Mouse (Mus musculus) activated CD4-positive, CD25-positive, alpha-beta regulatory T cell, adult 9 weeks (primary cell): ENCODE results near the gene BC049730. TPM values are rescaled to one million over a fixed set of nuclear protein-coding genes. Genes with fewer than 3 reads are reported as not detected.

ENCODE experiments used
- polyA plus RNA-seq: library from polyadenylated mRNA; unstranded; fragments of 100-300 nt; shearing (Covaris generic); gene quantifications from one replicate; pipeline ENCODE4 v1.2.1, GENCODE M21; 2017

The BC049730 gene
- not detected for polyA plus RNA-seq

DNA sequence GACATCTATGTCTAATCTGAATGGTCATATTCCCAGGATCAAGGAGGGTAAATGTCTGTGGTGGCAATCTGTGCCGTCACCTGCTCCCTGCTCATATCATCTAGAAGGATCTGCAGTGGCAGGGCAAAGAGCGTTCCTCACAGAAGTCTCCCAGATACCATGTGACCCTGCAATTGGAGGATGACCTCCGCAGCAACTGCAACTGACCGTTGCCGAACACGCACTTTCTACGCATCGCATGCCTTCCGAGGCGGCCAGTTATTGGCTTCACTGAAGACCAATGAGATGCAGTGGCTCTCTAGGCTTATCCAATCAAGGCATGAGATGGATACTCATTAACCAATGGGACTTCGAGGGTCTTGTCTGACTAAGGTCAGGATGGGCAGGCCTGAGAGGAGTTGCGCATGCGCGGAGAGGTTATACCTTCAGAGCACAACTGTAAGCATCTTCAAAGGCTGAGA lies at the start of gene BC049730:
BC049730 (plus strand) TSS at position 411 of the 461 bp plus-strand sequence.

DNA sequence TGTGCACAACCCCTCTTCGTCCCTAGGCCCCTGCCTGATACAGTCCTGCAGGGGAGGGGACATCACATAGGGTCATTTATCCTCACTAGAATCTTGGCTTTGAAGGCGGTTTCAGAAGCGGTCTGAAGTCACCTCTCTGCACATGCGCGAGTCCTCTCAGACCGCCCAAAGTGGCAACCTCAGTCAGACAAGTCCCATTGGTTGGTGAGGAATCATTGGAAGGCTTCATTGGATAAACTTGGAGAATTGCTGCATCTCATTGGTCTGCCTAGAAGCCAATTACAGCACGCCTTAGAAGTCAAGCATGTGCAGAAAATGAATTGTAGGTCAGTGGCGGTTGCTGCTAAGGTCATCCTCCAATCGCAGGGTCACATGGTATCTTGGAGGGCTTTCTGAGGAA lies 32.5 kb upstream of the BC049730 start, which contains the start of gene Tex101:
Tex101 (minus strand) TSS at position 101 of the 400 bp plus-strand sequence.

DNA sequence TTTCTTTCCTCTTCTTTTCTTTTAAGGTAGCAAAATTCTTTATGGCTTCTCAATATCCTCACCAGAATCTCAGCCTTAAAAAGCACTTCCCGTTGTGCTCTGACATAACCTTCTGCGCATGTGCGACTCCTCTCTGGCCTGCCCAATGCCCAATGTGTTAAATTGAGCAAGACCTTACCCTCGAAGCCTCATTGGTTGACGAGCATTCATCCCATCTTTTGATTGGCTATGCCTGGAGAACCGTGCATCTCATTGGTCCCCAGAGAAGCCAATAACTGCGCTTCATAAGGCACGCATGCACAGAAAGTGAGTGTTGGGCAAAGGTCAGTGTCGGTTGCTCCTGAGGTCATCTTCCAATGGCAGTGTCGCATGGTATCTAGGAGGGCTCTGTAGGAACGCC lies 17.8 kb downstream of the BC049730 start, which contains the start of gene Gm4763:
Gm4763 (minus strand) TSS at position 101 of the 400 bp plus-strand sequence.

DNA sequence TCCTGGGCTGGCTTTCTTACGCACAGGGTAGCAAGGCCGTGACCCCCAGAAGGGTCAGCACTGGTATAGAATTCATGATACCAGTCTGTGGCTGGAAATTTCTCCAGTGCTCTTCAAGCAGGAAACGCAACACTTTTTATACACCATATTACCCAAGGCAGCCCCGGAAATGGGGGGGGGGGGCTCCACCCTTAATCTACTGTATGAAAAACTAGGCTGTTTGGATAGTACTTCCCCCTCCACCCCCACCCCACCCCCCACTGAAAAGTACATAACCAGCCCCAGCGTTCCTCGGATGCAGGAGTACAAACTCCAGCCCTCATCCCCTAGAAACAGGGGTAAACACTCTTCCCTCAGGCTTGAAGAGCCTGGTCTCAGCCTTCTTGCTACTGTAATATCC lies 51.2 kb downstream of the BC049730 start, which contains the start of gene Cd177:
Cd177 (minus strand) TSS at position 101 of the 400 bp plus-strand sequence.

Other genes with a start within 250 kb of the BC049730 start
- 1.0 TPM for gene Plaur, start 246.8 kb upstream of the BC049730 start, polyA plus RNA-seq
- gene Cadm4, start 227.2 kb upstream of the BC049730 start, polyA plus RNA-seq: not detected
- gene Zfp428, start 202.2 kb upstream of the BC049730 start, polyA plus RNA-seq: 1.1 TPM
- gene AC161166.1, start 196.8 kb upstream of the BC049730 start, polyA plus RNA-seq: not detected
- 1.2 TPM for gene Irgq, start 178.6 kb upstream of the BC049730 start, polyA plus RNA-seq
- gene Pinlyp, start 163.1 kb upstream of the BC049730 start, polyA plus RNA-seq: not detected
- 66.9 TPM for gene Xrcc1, start 163.0 kb upstream of the BC049730 start, polyA plus RNA-seq
- gene Ethe1, start 121.7 kb upstream of the BC049730 start, polyA plus RNA-seq: 16.0 TPM
- 0.13 TPM for gene Zfp575, start 121.6 kb upstream of the BC049730 start, polyA plus RNA-seq
- 1.4 TPM for gene Phldb3, start 98.5 kb upstream of the BC049730 start, polyA plus RNA-seq
- gene Lypd3, start 72.7 kb upstream of the BC049730 start, polyA plus RNA-seq: not detected
- not detected for gene Tex101, start 32.6 kb upstream of the BC049730 start, polyA plus RNA-seq
- not detected for gene Gm4763, start 17.7 kb downstream of the BC049730 start, polyA plus RNA-seq
- not detected for gene Cd177, start 51.1 kb downstream of the BC049730 start, polyA plus RNA-seq
- not detected for gene Ceacam10, start 68.0 kb downstream of the BC049730 start, polyA plus RNA-seq
- 24.6 TPM for gene Gm9844, start 153.0 kb downstream of the BC049730 start, polyA plus RNA-seq
- gene Lypd4, start 160.7 kb downstream of the BC049730 start, polyA plus RNA-seq: not detected
- gene Dmrtc2, start 160.8 kb downstream of the BC049730 start, polyA plus RNA-seq: not detected
- gene Rps19, start 175.1 kb downstream of the BC049730 start, polyA plus RNA-seq: 5,353 TPM
- 7.1 TPM for gene Cd79a, start 188.1 kb downstream of the BC049730 start, polyA plus RNA-seq
- 843 TPM for gene Arhgef1, start 193.7 kb downstream of the BC049730 start, polyA plus RNA-seq
- not detected for gene Gm4881, start 235.3 kb downstream of the BC049730 start, polyA plus RNA-seq